Mouse (Mus musculus): ENCODE data around the gene Spaar.
A peak's percentile ranks its signal among the peaks of the same experiment; 100 is the strongest.

- TF ChIP-seq USF2 (IDR thresholded peaks at IDR 0.05; ENCODE audit: borderline replicate concordance in 1 of 2, insufficient read depth in 1 of 2, low read depth in 1 of 2, low read length in 2 of 2) (no peak), CHD1 (IDR thresholded peaks at IDR 0.05; ENCODE audit: low read depth, low read length) (no peak), POLR2A (IDR thresholded peaks at IDR 0.05; ENCODE audit: control insufficient read depth in 1 of 2, insufficient read depth in 1 of 2, low read depth in 1 of 2, low read length in 2 of 2, poor library complexity in 1 of 2) (no peak), CTCF (IDR thresholded peaks at IDR 0.05 in 2 of 3, conservative IDR thresholded peaks at IDR 0.05 in 1 of 3; ENCODE audit: control insufficient read depth in 1 of 3, insufficient read depth in 1 of 3, low read depth in 2 of 3, low read length in 3 of 3, poor library complexity in 1 of 3, severe bottlenecking in 1 of 3) (peak; percentile 81 to 96 (median 94)), USF1 (IDR thresholded peaks at IDR 0.05; ENCODE audit: low read depth, low read length) (peak; percentile 7; the same call in 1 of the 2 replicates), ZKSCAN1 (IDR thresholded peaks at IDR 0.05; ENCODE audit: low read depth, low read length) (no peak), POLR2AphosphoS2 (IDR thresholded peaks at IDR 0.05; ENCODE audit: low read length) (no peak), TCF12 (IDR thresholded peaks at IDR 0.05; ENCODE audit: low read depth, low read length) (no peak), HCFC1 (IDR thresholded peaks at IDR 0.05; ENCODE audit: low read depth, low read length) (no peak)
These were observed 18.0 kb upstream of the Spaar start for GRCm38 (mm10) chr4:43711821-43712220.
